Mouse (Mus musculus) right cerebral cortex, postnatal 10 days (tissue): Measurements from ENCODE around the gene Vmn1r3.
"Not testable (repeated sequence)": the region's sequence is repeated elsewhere in the genome, so short reads cannot be mapped to it uniquely, and the experiment has no call there.

Experiments
- DNase-seq, 2 experiments: peaks; one replicate each; pipeline ENCODE4 v3.0.0; 2021; ENCODE audit warnings: low spot score in 2 of 2

Gene Vmn1r3

GRCm38 (mm10) chr4:3147926-3148325, 37.2 kb downstream of the Vmn1r3 start:
- not testable (repeated sequence) for DNase-seq
